Mouse (Mus musculus) embryonic facial prominence, embryonic 13.5 days (tissue): ENCODE data around the gene Fbxo2. TPM values are rescaled to one million over a fixed set of nuclear protein-coding genes. Genes with fewer than 3 reads are reported as not detected.

Experiments
- ATAC-seq: fragments of 200-750 bp; cut with Nextera tagmentation; 2 replicates; pipeline ENCODE4 v1.8.0; 2017; ENCODE audit warnings: low read depth; ENCODE audit not compliant: insufficient number of reproducible peaks, insufficient read depth, low FRiP score, low TSS enrichment
- H3K27ac ChIP-seq: fragments of 300-500 bp; sonication (generic); 2 replicates; pipeline ENCODE4 v1.5.1; 2015; ENCODE audit warnings: moderate library complexity, mild to moderate bottlenecking, inconsistent platforms
- H3K27me3 ChIP-seq: fragments of 300-500 bp; sonication (generic); 2 replicates; pipeline ENCODE4 v1.6.1; 2015; ENCODE audit warnings: mild to moderate bottlenecking, inconsistent platforms
- H3K36me3 ChIP-seq: fragments of 300-500 bp; sonication (generic); 2 replicates; pipeline ENCODE4 v1.6.1; 2015; ENCODE audit warnings: mild to moderate bottlenecking, inconsistent platforms
- H3K4me1 ChIP-seq: fragments of 300-500 bp; sonication (generic); 2 replicates; pipeline ENCODE4 v1.6.1; 2015; ENCODE audit warnings: inconsistent platforms
- H3K4me2 ChIP-seq: fragments of 300-500 bp; sonication (generic); 2 replicates; pipeline ENCODE4 v1.6.1; 2015; ENCODE audit warnings: moderate library complexity, mild to moderate bottlenecking, inconsistent platforms
- H3K4me3 ChIP-seq: fragments of 300-500 bp; sonication (generic); 2 replicates; pipeline ENCODE4 v1.5.1; 2015; ENCODE audit warnings: mild to moderate bottlenecking, inconsistent platforms
- H3K9ac ChIP-seq: fragments of 300-500 bp; sonication (generic); 2 replicates; pipeline ENCODE4 v1.6.1; 2015; ENCODE audit warnings: mild to moderate bottlenecking, inconsistent platforms
- H3K9me3 ChIP-seq: fragments of 300-500 bp; sonication (generic); 2 replicates; pipeline ENCODE4 v1.6.1; 2016; ENCODE audit warnings: inconsistent platforms
- WGBS: fragments of 180-500 bp; shearing (Covaris S2); methylation state at CpG from one replicate; pipeline ENCODE4 v1.1.7; 2015; ENCODE audit warnings: mixed read lengths; 5-methylcytosine and 5-hydroxymethylcytosine counted together
- polyA plus RNA-seq: library from polyadenylated mRNA; unstranded; fragments of >200 nt; fragmentation: Nextera tagmentation; extraction: Ambion mirVana; gene quantifications from 2 replicates; pipeline ENCODE4 v1.2.1, GENCODE M21; 2015

Gene Fbxo2
- polyA plus RNA-seq, 1 experiment from 2014 or later = 3.4 TPM

GRCm38 (mm10) chr4:148128241-148128640 lies 32.2 kb upstream of the Fbxo2 start:
- no peaks in the 10 kb centered on the region for H3K36me3 ChIP-seq
- H3K4me2 ChIP-seq = no peak overlapping the region
- H3K4me1 ChIP-seq = peaks cover 17% of the 10 kb centered on the region
- WGBS = 58% methylated on average over 1 of the region's 1 CpGs
- H3K9me3 ChIP-seq = no peaks in the 10 kb centered on the region
- no peak overlapping the region for H3K27ac ChIP-seq
- peaks cover 33% of the 10 kb centered on the region for H3K27me3 ChIP-seq
- no peak overlapping the region for H3K9ac ChIP-seq
- no peak for ATAC-seq
- H3K4me3 ChIP-seq = no peak overlapping the region

GRCm38 (mm10) chr4:148128672-148129071 lies 31.7 kb upstream of the Fbxo2 start:
- Histone ChIP-seq H3K4me3 (no peak overlapping the region), H3K9me3 (no peaks in the 10 kb centered on the region), H3K4me2 (no peak overlapping the region), H3K27me3 (peaks cover 33% of the 10 kb centered on the region), H3K4me1 (peaks cover 17% of the 10 kb centered on the region), H3K27ac (no peak overlapping the region), H3K9ac (no peak overlapping the region), H3K36me3 (no peaks in the 10 kb centered on the region)
- no peak for ATAC-seq
- 58% methylated on average over 2 of the region's 2 CpGs for WGBS

DNA sequence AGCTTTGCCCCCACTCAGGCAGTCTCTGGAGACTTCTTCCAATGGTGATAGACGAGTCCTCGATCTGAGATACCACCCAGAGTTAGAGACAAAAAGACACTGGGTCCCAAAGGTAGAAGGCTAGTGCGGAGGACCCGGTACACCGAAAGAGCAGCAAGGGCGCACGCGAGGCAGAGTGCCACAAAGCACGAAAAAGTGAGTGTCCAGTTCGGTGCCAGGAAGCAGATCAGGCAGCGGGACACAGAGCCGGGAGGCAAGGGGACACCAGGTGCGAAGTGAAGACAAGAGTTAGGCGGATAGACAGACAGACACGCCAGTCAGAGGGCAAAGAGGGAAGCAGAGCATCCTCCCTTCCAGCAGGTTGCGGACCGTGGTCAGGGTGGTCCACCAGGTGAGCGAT lies 30.3 kb upstream of the Fbxo2 start, which contains the start of gene Mad2l2:
Mad2l2 (plus strand) TSS at position 252 of the 400 bp plus-strand sequence.
- Histone ChIP-seq H3K9ac (peak within 1 kb of the TSS; percentile 89), H3K4me1 (peaks cover 17% of the 10 kb centered on the region), H3K4me2 (peak within 1 kb of the TSS; percentile 88), H3K27ac (peak within 1 kb of the TSS; percentile 72), H3K4me3 (peak within 1 kb of the TSS; percentile 77), H3K9me3 (no peaks in the 10 kb centered on the region), H3K27me3 (peaks cover 33% of the 10 kb centered on the region), H3K36me3 (no peaks in the 10 kb centered on the region)
- 2% methylated on average over 18 of the region's 18 CpGs for WGBS
- ATAC-seq = 0 out of 2 replicates have a peak, but pooled peaks have one; percentile 7

DNA sequence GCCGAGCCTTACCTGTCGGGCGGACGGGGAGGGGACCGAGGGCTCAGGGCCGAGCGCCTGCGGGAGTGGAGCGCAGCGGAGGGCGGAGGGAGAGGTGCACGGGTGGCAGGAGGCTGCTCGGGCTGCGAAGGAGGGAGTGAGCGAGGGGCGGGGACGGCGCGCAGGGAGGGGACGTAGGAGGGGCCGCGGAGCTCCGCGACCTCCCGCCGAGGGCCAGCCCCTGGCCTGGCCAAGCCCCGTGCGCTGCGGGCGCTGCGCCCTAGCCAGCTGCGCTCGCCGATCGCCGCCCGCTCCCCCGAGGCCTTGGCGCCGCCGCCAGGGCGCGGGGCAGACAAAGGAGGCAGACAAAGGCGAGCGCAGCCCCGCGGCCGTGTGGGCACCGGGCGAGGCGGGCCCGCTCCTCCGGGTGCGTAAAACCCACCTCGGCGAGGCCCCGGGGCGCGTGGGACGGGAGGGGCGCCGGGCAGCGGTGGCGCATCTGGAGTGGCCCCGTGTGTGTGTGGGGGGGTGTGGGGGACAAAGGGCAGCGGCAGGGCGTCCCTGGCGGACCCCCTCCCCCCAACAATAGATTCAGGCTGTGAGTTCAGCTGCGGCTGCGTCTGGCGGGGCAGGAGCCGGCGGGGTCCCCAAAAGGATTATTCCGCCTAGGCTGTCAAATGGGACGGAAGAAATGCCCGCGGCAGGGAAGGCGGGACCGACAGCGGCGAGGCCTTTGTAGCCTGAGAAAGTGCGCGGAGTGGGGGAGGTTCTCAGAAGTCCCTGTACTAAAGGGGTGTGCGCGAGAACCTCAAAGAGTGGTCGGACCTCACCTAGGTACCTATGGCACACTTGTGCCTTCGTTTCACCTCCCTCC lies 29.6 kb upstream of the Fbxo2 start, which contains the start of gene Draxin:
Draxin (minus strand) TSS at position 138 of the 853 bp plus-strand sequence.
- peaks cover 17% of the 10 kb centered on the region for H3K4me1 ChIP-seq
- H3K9ac ChIP-seq = peak within 1 kb of the TSS; percentile 89
- peak within 1 kb of the TSS; percentile 77 for H3K4me3 ChIP-seq
- peak within 1 kb of the TSS; percentile 72 for H3K27ac ChIP-seq
- H3K4me2 ChIP-seq = peak within 1 kb of the TSS; percentile 88
- ATAC-seq = peak; percentile 75; the same call in 1 of the 2 replicates
- under 1% methylated on average over 83 of the region's 87 CpGs for WGBS
- H3K27me3 ChIP-seq = peaks cover 33% of the 10 kb centered on the region
- H3K9me3 ChIP-seq = no peaks in the 10 kb centered on the region
- H3K36me3 ChIP-seq = no peaks in the 10 kb centered on the region

- no peaks in the 10 kb centered on the region for H3K36me3 ChIP-seq
- peak overlapping the region; percentile 89 for H3K9ac ChIP-seq
- H3K9me3 ChIP-seq = no peaks in the 10 kb centered on the region
- no peak for ATAC-seq
- H3K4me3 ChIP-seq = peak overlapping the region; percentile 77
- H3K4me1 ChIP-seq = peaks cover 17% of the 10 kb centered on the region
- H3K27ac ChIP-seq = no peak overlapping the region
- H3K27me3 ChIP-seq = peaks cover 33% of the 10 kb centered on the region
- under 1% methylated on average over 21 of the region's 21 CpGs for WGBS
- H3K4me2 ChIP-seq = peak overlapping the region; percentile 88
Measured at GRCm38 (mm10) chr4:148131497-148132081, 28.8 kb upstream of the Fbxo2 start.

DNA sequence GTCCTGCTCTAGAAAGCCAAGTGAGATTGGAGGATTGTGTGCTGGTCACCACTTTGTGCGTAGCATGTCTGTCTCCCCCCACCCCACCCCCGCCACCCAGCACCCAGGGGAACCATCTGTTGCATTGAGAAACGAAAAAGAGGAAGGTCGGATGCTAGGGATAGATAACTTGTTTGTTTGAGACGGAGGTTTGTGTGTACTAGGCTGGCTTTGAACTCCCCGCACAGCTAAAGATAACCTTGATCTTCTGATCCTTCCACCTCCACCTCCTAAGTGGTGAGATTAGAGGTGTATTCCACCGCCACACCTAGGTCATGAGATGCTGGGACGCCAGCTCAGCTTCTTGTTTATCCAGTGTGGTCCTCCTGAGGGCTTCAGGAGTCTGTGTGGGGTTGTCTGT lies 25.4 kb upstream of the Fbxo2 start:
- H3K4me1 ChIP-seq = peaks cover 25% of the 10 kb centered on the region
- no peak overlapping the region for H3K4me2 ChIP-seq
- no peaks in the 10 kb centered on the region for H3K9me3 ChIP-seq
- ATAC-seq = no peak
- 85% methylated on average over 8 of the region's 8 CpGs for WGBS
- H3K27me3 ChIP-seq = peaks cover 22% of the 10 kb centered on the region
- no peak overlapping the region for H3K4me3 ChIP-seq
- no peak overlapping the region for H3K27ac ChIP-seq
- H3K36me3 ChIP-seq = no peaks in the 10 kb centered on the region
- no peak overlapping the region for H3K9ac ChIP-seq

DNA sequence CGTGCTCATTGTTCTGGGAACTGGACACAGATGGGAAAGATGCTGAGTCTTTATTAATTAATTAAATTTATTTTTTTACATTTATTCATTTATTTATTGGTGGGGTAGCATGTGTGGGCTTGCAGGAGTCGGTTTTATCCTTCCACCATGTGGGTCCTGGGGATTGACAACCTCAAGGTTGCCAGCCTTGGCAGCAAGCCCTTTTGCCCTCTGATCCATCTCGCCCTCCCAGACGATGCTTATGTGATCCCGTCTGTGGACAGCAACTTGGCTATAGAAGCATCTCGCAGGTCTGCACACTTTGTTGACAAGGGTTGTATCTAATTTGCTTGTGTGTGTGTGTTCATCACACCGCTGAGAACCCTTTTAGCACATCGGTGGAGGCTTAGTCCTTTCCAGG lies 22.9 kb upstream of the Fbxo2 start:
- no peaks in the 10 kb centered on the region for H3K36me3 ChIP-seq
- 68% methylated on average over 8 of the region's 8 CpGs for WGBS
- no peak for ATAC-seq

DNA sequence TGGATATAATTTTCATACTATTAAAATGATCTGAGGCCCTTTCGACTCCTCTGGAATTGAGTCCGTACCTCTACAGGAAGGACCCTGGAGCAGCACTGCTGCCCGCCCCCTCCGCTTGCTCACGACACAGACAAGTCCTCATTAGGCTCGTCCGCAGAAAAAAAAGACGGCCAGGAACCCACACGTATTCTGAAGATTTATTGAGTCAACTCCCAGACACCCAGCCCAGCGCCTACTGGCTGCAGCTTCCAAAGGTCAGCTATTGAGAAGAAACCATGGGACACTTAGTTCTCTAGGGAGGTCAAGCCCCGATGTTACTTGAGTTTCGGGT lies 20.7 kb upstream of the Fbxo2 start:
- H3K36me3 ChIP-seq = peaks cover 7% of the 10 kb centered on the region; the same call in 1 of the 2 replicates
- no peaks in the 10 kb centered on the region for H3K9me3 ChIP-seq
- ATAC-seq = no peak
- peak overlapping the region; percentile 67 for H3K4me3 ChIP-seq
- peak overlapping the region; percentile 81 for H3K9ac ChIP-seq
- peak overlapping the region; percentile 89 for H3K4me2 ChIP-seq
- H3K4me1 ChIP-seq = peaks cover 14% of the 10 kb centered on the region; the same call in 1 of the 2 replicates
- peak overlapping the region; percentile 92 for H3K27ac ChIP-seq
- peaks cover 12% of the 10 kb centered on the region for H3K27me3 ChIP-seq
- 0% methylated on average over 12 of the region's 12 CpGs for WGBS

More for the DNA sequence above, 22.9 kb upstream of the Fbxo2 start:
- Histone ChIP-seq H3K4me2 (no peak overlapping the region), H3K4me3 (no peak overlapping the region), H3K4me1 (peaks cover 14% of the 10 kb centered on the region; the same call in 1 of the 2 replicates), H3K9ac (no peak overlapping the region), H3K9me3 (no peaks in the 10 kb centered on the region), H3K27me3 (peaks cover 12% of the 10 kb centered on the region), H3K27ac (no peak overlapping the region)

DNA sequence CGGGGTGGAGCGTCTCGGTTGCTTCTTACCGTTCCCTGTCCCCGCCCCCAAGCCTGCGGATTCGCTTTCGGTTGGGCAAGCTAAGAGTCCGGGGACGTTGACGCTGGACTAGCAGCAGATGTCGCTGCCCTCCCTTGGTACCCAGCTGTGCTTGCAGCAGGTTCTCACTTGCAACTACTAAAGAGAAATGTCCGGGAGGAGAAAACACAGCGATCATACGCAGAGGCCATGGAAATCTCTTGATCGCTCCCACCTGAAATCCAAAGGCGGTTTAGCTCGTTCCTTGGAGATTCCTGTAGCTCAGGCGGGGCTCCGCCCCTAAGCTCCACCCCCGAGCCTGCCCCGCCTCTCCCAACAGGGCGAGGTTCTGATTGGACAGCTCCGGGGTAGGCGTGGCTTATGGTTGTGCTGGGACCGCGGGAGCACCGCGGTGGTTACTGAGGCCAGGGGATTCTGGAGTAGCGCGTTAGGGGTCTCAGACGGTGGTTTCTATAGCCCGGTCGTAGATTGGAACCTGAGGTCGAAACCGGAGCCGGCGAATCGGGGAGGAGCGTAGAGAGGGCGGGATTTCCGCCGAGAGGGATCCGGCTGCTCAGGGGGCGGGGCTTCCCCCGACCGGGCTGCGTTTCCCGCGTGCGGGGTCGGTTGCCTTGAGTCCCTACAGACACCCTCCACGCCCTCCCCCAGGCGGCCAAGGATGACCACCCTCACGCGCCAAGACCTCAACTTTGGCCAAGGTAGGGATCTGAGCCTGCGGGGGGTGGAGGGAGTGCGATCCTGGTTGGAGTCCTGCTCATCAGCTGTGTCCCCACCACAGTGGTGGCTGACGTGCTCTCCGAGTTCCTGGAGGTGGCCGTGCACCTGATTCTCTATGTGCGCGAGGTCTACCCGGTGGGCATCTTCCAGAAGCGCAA lies 20.1 kb upstream of the Fbxo2 start:
- WGBS = under 1% methylated on average over 65 of the region's 65 CpGs
- peak overlapping the region; percentile 92 for H3K27ac ChIP-seq
- peak overlapping the region; percentile 89 for H3K4me2 ChIP-seq
- H3K36me3 ChIP-seq = peaks cover 14% of the 10 kb centered on the region
- peaks cover 12% of the 10 kb centered on the region for H3K27me3 ChIP-seq
- H3K9me3 ChIP-seq = no peaks in the 10 kb centered on the region
- H3K9ac ChIP-seq = peak overlapping the region; percentile 81
- H3K4me3 ChIP-seq = peak overlapping the region; percentile 67
- H3K4me1 ChIP-seq = peaks cover 14% of the 10 kb centered on the region; the same call in 1 of the 2 replicates
- peak; percentile 92 for ATAC-seq

GRCm38 (mm10) chr4:148143721-148144120 lies 16.7 kb upstream of the Fbxo2 start:
- H3K27ac ChIP-seq = no peak overlapping the region
- WGBS = 86% methylated on average over 5 of the region's 5 CpGs
- no peak overlapping the region for H3K4me3 ChIP-seq
- H3K4me1 ChIP-seq = peaks cover 14% of the 10 kb centered on the region; the same call in 1 of the 2 replicates
- peaks cover 3% of the 10 kb centered on the region; the same call in 1 of the 2 replicates for H3K27me3 ChIP-seq
- H3K9ac ChIP-seq = no peak overlapping the region
- H3K9me3 ChIP-seq = no peaks in the 10 kb centered on the region
- H3K4me2 ChIP-seq = no peak overlapping the region
- no peak for ATAC-seq
- peaks cover 33% of the 10 kb centered on the region for H3K36me3 ChIP-seq

DNA sequence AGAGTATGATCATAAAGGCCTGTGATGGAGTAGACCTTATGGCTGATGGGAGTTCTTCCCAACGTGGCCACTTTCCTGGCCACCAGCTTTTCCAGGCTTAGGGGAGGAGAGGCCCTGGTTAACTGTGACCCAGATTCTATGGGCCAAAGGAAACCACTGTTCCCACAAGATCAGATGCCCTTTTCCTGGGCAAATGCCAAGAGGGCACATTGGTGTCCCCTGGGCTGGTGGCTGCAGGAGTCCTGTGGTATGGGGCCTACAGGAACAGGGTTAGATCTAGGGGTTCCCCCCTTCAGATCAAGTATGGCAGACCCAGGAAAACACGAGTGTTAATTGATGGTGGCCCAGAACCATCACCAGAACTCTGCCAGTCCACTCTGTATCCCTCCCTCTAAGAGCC lies 12.7 kb upstream of the Fbxo2 start:
- WGBS = 88% methylated on average over 2 of the region's 2 CpGs
- no peak overlapping the region for H3K9ac ChIP-seq
- H3K4me3 ChIP-seq = no peak overlapping the region
- H3K4me1 ChIP-seq = peaks cover 17% of the 10 kb centered on the region
- no peak overlapping the region for H3K27ac ChIP-seq
- peaks cover 33% of the 10 kb centered on the region for H3K36me3 ChIP-seq
- H3K9me3 ChIP-seq = no peaks in the 10 kb centered on the region
- H3K27me3 ChIP-seq = no peaks in the 10 kb centered on the region
- no peak overlapping the region for H3K4me2 ChIP-seq
- ATAC-seq = no peak
